Mouse (Mus musculus): Measurements from ENCODE around the gene Foxd4.
"Not testable (repeated sequence)": the region's sequence is repeated elsewhere in the genome, so short reads cannot be mapped to it uniquely, and the experiment has no call there.

Gene Foxd4

GRCm38 (mm10) chr19:24875129-24875870 lies 25.7 kb downstream of the Foxd4 start, which contains the start of gene Gm10053:
Gm10053 (plus strand) TSS chr19:24875686.
- not testable (repeated sequence) for DNase-seq (ENCODE audit: low spot score in 2 of 2)

GRCm38 (mm10) chr19:24873873-24874272 lies 27.1 kb downstream of the Foxd4 start:
- no peak for DNase-seq (ENCODE audit: low spot score in 2 of 2)

DNA sequence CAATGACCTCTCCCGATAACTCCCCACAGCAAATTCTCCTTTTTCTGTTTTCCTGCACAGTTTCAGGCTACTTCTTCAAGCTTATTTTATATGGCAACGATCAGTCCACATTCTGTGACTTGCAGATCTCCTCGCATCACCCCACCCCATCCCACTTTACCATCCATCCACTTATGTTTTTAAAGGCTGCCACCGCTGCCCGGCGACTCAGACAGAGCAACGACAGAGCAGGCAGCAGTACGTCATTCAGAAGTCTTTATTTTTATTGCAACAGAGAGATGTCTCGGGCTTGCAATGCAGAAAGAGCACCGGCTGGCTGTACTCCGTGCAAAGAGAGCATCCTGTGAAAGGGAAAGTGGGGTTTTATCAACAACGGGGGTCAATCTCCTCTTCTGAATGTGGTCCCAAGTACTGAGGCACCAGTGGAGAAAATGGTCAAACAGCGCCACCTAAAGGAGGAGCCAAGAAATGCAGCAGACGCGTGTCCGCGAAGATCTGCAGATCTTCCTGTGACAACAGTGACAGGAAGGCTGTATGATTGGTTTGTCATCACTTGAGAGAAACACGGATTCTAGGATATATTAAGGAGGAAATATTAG lies 29.9 kb downstream of the Foxd4 start:
- DNase-seq (ENCODE audit: low spot score in 2 of 2) = peak in 1 of 2 experiments; percentile 59

DNA sequence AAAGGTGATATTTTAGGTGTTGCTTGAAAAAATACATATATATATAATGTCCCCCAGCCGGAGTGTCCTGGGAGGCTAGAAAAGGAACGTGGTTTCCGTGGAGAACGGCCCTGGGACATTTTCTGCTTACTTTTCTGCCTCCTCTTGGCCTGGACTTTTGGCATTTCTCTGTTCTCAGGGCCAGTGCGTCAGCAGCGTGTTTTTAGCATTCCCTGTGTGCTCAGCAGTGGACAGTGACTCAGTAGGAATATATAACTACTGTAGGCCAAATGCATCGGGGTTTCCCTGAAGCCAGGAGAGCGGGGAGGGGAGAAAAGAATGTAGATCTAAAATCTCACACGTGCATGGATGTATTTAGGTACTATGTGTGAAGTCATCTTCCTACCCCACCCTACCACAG lies 35.6 kb downstream of the Foxd4 start:
- no peak for DNase-seq (ENCODE audit: low spot score in 2 of 2)

- DNase-seq (ENCODE audit: low spot score in 2 of 2) = no peak
Measured at GRCm38 (mm10) chr19:24861612-24862451, 39.2 kb downstream of the Foxd4 start, which contains the start of gene Pgm5. Pgm5 (minus strand) TSS chr19:24861855.

DNA sequence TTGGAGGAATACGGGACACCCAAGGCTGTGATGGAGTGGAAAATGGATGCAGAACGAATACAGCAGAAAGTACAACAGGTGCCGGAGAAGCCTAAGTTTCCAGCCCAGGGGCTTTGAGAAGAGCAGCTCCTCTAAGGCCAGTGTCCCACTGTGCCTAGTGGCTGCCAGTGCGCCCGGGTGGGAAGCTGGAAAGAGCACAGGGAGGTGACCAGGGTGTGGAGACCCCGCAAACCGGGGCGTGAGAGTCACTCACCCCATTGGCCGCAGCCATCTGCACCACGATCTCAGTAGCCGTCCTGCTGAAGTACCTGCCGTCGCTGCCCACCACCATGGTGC lies 39.8 kb downstream of the Foxd4 start:
- DNase-seq (ENCODE audit: low spot score in 2 of 2) = no peak

DNA sequence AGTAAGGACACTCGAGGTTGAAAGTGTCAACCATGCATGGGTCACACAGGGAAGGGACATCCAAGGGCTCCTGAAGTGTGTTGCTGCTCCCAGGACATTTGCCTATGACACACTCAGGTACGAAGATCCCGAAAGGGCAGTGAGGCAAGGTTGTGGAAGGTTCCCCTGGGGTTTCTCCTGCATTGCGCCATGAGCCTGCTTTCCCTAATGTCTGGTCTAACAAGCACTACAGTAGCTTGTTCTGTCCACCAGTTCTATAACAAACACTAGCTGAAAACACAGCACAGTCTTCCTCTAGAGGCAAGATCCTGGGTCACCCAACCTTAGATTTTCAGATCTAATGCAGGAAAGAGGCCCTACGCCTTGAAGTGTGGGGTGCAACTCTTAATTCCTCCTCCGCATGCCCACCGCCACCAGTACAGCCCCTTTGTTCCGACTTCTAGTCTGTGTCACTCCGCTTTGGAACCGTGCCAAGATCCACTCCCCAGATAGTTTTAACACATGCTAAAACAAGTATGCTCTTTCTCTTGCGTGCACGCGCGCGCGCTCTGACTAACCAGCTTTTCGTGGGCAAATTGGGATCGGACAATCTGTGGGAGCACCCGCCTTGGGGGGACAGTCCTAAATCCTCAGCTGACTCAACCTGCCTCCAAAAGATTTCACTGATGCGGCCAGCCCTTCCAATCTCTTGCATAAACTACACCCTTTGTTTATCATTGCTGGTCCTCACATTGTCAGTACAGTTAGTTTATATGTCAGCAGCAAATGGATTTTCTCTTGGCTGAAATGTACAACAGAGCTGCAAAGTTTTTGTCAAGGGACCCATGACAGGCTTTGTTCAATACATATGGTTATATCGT lies 49.3 kb downstream of the Foxd4 start:
- no peak for DNase-seq (ENCODE audit: low spot score in 2 of 2)

Measured in frontal cortex, postnatal 10 days (tissue).